Mouse (Mus musculus) heart, adult 2 months (tissue): ENCODE results near the gene Stk4.

Experiments
- CTCF ChIP-seq: fragments of 200-600 bp; IDR thresholded peaks from 2 replicates; pipeline ENCODE4 v1.8.1; 2022; ENCODE audit warnings: antibody characterized with exemption, mild to moderate bottlenecking, moderate library complexity
- EP300 ChIP-seq: fragments of 200-500 bp; IDR thresholded peaks from 2 replicates; pipeline ENCODE4 v1.6.1; 2011; ENCODE audit warnings: low read depth, low read length, control low read depth; ENCODE audit not compliant: insufficient read depth
- POLR2A ChIP-seq: fragments of 200-500 bp; IDR thresholded peaks from 2 replicates; pipeline ENCODE4 v1.6.1; 2011; ENCODE audit warnings: mild to moderate bottlenecking, low read depth, low read length, control low read depth; ENCODE audit not compliant: insufficient read depth

DNA sequence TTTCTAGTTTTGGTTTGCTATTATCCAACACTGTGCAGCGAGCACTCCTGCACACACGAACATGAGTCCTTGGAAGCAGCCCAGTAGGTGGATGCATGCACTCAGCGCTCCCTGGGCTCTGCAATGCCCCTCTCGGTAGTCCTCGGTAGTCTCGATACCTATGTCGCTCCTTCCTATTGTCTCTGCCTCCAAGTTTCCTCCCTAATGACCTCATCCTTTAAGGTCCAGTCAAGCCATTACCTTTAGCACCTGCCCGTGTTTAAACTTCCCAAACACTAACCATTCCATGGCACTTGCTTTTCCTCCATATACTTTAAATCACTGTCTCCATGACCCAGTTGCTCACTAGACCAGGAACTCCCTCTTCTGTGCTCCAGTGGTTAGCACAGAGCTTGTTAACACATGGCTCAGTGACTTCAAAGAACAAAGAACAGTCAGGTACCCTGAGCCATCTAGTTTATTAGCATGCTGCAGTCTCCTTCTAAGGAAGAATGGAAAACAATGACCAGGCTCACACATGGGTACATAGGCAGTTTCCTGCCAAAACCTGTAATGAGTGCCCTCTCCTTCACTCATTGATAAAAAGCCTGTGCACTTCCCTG lies 10.4 kb upstream of the Stk4 start:
- TF ChIP-seq CTCF (no peak), EP300 (no peak), POLR2A (no peak)
